Mouse (Mus musculus): ENCODE data around the gene S100a2. TPM values are rescaled to one million over a fixed set of nuclear protein-coding genes. Genes with fewer than 3 reads are reported as not detected.

S100a2 gene
- total RNA-seq, 2 experiments from 2014 or later: not detected

Other genes starting within 250 kb of the S100a2 start
- 10 to 100 TPM; 25.8 to 26.3 TPM for gene Slc27a3, start 200.3 kb upstream of the S100a2 start, total RNA-seq (2021)
- 10 to 100 TPM; 71.0 to 73.8 TPM for gene Ints3, start 156.6 kb upstream of the S100a2 start, total RNA-seq (2021)
- gene Npr1, start 124.4 kb upstream of the S100a2 start, total RNA-seq (2021): 1 to 10 TPM; 3.1 to 3.8 TPM
- 100 to 1,000 TPM; 155 to 161 TPM for gene Ilf2, start 114.1 kb upstream of the S100a2 start, total RNA-seq (2021)
- 10 to 100 TPM; 35.4 to 37.2 TPM for gene Snapin, start 99.2 kb upstream of the S100a2 start, total RNA-seq (2021)
- 100 to 1,000 TPM; 193 to 199 TPM for gene Chtop, start 80.7 kb upstream of the S100a2 start, total RNA-seq (2021)
- 10 to 100 TPM; 25.2 to 25.4 TPM for gene S100a1, start 75.9 kb upstream of the S100a2 start, total RNA-seq (2021)
- 10 to 100 TPM in 1 of 2 experiments, 1 to 10 TPM in 1; 9.7 to 12.2 TPM for gene S100a13, start 75.8 kb upstream of the S100a2 start, total RNA-seq (2021)
- gene S100a14, start 63.4 kb upstream of the S100a2 start, total RNA-seq (2021): not detected
- 10 to 100 TPM; 46.9 to 51.6 TPM for gene S100a16, start 53.0 kb upstream of the S100a2 start, total RNA-seq (2021)
- 1 to 10 TPM in 1 of 2 experiments, under 1 TPM in 1; 0.40 to 2.0 TPM for gene S100a3, start 29.7 kb upstream of the S100a2 start, total RNA-seq (2021)
- gene Gm42674, start 11.7 kb downstream of the S100a2 start, total RNA-seq (2021): not detected
- 1 to 10 TPM; 3.3 to 6.2 TPM for gene S100a4, start 13.5 kb downstream of the S100a2 start, total RNA-seq (2021)
- not detected for gene S100a5, start 18.3 kb downstream of the S100a2 start, total RNA-seq (2021)
- gene S100a6, start 22.6 kb downstream of the S100a2 start, total RNA-seq (2021): 10 to 100 TPM; 13.1 to 20.7 TPM
- under 1 TPM; 0.30 to 0.46 TPM for gene S100a7a, start 63.8 kb downstream of the S100a2 start, total RNA-seq (2021)
- gene S100a8, start 78.7 kb downstream of the S100a2 start, total RNA-seq (2021): 1 to 10 TPM; 1.5 to 1.7 TPM
- 1 to 10 TPM; 1.3 to 2.0 TPM for gene S100a9, start 105.5 kb downstream of the S100a2 start, total RNA-seq (2021)
- not detected for gene Pglyrp4, start 136.7 kb downstream of the S100a2 start, total RNA-seq (2021)
- gene Gm5849, start 187.6 kb downstream of the S100a2 start, total RNA-seq (2021): not detected

Data from left cerebral cortex, postnatal 4 days (tissue).